Mouse (Mus musculus) stomach, postnatal 0 days (tissue): Measurements from ENCODE around the gene Ankrd42.

Source experiments
- CTCF ChIP-seq: IDR thresholded peaks from 2 replicates; pipeline ENCODE4 v1.5.1; 2016; ENCODE audit warnings: antibody characterized with exemption, low read depth, mild to moderate bottlenecking, moderate library complexity
- EP300 ChIP-seq: optimal IDR thresholded peaks from 2 replicates; pipeline ENCODE3; 2016; ENCODE audit warnings: antibody characterized with exemption

- TF ChIP-seq EP300, result no peak
- TF ChIP-seq CTCF, result no peak
Measured at GRCm38 (mm10) chr7:92668791-92669506, 32.0 kb upstream of the Ankrd42 start.
